Mouse (Mus musculus) ES-Bruce4 (cell line): Measurements from ENCODE around the gene Tep1. TPM values are rescaled to one million over a fixed set of nuclear protein-coding genes. Genes with fewer than 3 reads are reported as not detected.
A peak's percentile ranks its signal among the peaks of the same experiment; 100 is the strongest.
"Not testable (repeated sequence)": the region's sequence is repeated elsewhere in the genome, so short reads cannot be mapped to it uniquely, and the experiment has no call there.

Experiments used
- H3K27ac ChIP-seq: 2 replicates; pipeline ENCODE4 v1.5.1; 2012; ENCODE audit warnings: low read length, inconsistent platforms; ENCODE audit not compliant: insufficient read depth
- H3K27me3 ChIP-seq: 2 replicates; pipeline ENCODE4 v1.6.1; 2012; ENCODE audit warnings: mild to moderate bottlenecking, low read length, inconsistent platforms; ENCODE audit not compliant: control insufficient read depth, poor library complexity, insufficient read depth, severe bottlenecking
- H3K36me3 ChIP-seq: 2 replicates; pipeline ENCODE4 v1.6.1; 2012; ENCODE audit warnings: inconsistent platforms, mild to moderate bottlenecking, low read length, moderate library complexity; ENCODE audit not compliant: control insufficient read depth, poor library complexity, insufficient read depth, severe bottlenecking
- H3K4me1 ChIP-seq: one replicate; pipeline ENCODE4 v1.8.1; 2011; ENCODE audit warnings: low read length; ENCODE audit not compliant: control insufficient read depth, insufficient read depth
- H3K4me3 ChIP-seq: 2 replicates; pipeline ENCODE4 v1.5.1; 2011; ENCODE audit warnings: low read depth, mild to moderate bottlenecking, low read length
- H3K9ac ChIP-seq: 2 replicates; pipeline ENCODE4 v1.6.1; 2012; ENCODE audit warnings: low read depth, mild to moderate bottlenecking, inconsistent platforms; ENCODE audit not compliant: poor library complexity, severe bottlenecking
- H3K9me3 ChIP-seq: replicated peaks from 2 replicates; pipeline ENCODE4 v1.6.1; 2012; ENCODE audit warnings: mild to moderate bottlenecking, low read length, inconsistent platforms; ENCODE audit not compliant: control insufficient read depth, poor library complexity, insufficient read depth, severe bottlenecking
- CTCF ChIP-seq: IDR thresholded peaks from one replicate; pipeline ENCODE4 v1.8.1; 2011; ENCODE audit warnings: low read depth, low read length
- EP300 ChIP-seq: IDR thresholded peaks from 2 replicates; pipeline ENCODE4 v1.6.1; 2011; ENCODE audit warnings: low read depth, low read length; ENCODE audit not compliant: insufficient read depth
- POLR2A ChIP-seq: IDR thresholded peaks from one replicate; pipeline ENCODE4 v1.8.1; 2011; ENCODE audit warnings: low read length; ENCODE audit not compliant: insufficient read depth
- polyA plus RNA-seq: library from polyadenylated mRNA; stranded (reverse); fragments of >200 nt; gene quantifications from 2 replicates; pipeline ENCODE4 v1.2.4, GENCODE M21; 2011; ENCODE audit warnings: low read depth; ENCODE audit not compliant: missing spikeins, insufficient read depth, insufficient read length

The Tep1 gene
- polyA plus RNA-seq, 1 experiment: 12.1 TPM

- Histone ChIP-seq H3K4me3 (peak overlapping the region; percentile 100), H3K27me3 (no peaks in the 10 kb centered on the region), H3K9me3 (no peaks in the 10 kb centered on the region; the same call in 1 of the 2 replicates), H3K27ac (peak overlapping the region; percentile 91), H3K9ac (peak overlapping the region; percentile 69), H3K36me3 (peaks cover 3% of the 10 kb centered on the region; the same call in 1 of the 2 replicates), H3K4me1 (no peaks in the 10 kb centered on the region)
- TF ChIP-seq POLR2A: no peak
- no peak for TF ChIP-seq EP300
- TF ChIP-seq CTCF: no peak
These were observed 414 bp upstream of the Tep1 start for GRCm38 (mm10) chr14:50870805-50871143.

DNA sequence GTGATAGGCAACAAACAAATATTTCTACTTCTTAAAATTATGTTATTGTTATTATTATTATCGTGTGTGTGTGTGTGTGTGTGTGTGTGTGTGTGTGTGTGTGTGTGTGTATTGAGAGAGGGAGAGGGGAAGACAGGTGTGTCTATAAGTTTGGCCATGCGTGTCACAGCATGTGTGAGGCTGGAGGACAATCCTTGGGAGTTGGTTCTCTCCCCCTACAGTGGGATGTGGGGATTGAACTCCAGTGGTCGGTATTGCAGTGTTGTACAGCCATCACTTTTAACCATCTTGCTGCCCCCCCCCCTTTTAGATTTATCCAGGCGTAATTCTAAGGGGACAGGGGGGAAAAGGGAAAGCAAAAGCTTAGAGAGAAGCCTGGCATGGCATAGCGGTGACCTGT lies 1.7 kb downstream of the Tep1 start:
- Histone ChIP-seq H3K36me3 (peaks cover 3% of the 10 kb centered on the region), H3K4me1 (no peaks in the 10 kb centered on the region), H3K9ac (no peak overlapping the region)

DNA sequence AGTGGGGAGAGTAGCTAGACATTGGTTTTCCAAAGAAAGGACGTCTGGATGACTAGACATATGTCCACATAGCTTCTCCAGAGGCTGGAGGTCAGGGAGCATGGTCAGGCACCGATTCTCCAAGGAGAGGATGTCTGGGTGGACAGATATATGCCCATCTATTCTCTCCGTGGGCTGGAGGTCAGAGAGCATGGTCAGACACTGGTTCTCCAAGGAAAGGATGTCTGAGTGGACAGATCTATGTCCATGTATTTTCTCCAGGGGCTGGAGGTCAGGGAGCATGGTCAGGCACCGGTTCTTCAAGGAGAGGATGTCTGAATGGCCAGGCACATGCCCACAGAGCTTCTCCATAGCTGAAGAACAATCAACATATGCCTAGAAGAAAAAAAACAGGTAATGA lies 2.1 kb downstream of the Tep1 start:
- Histone ChIP-seq H3K36me3 (peaks cover 3% of the 10 kb centered on the region), H3K4me3 (no peak overlapping the region), H3K27ac (no peak overlapping the region), H3K4me1 (no peaks in the 10 kb centered on the region), H3K9ac (no peak overlapping the region), H3K9me3 (no peaks in the 10 kb centered on the region; the same call in 1 of the 2 replicates), H3K27me3 (no peaks in the 10 kb centered on the region)
- TF ChIP-seq CTCF: no peak
- TF ChIP-seq EP300: no peak
- no peak for TF ChIP-seq POLR2A

More for the DNA sequence above, 1.7 kb downstream of the Tep1 start:
- Histone ChIP-seq H3K4me3 (no peak overlapping the region), H3K27me3 (no peaks in the 10 kb centered on the region), H3K9me3 (no peaks in the 10 kb centered on the region; the same call in 1 of the 2 replicates), H3K27ac (no peak overlapping the region)
- no peak for TF ChIP-seq CTCF
- no peak for TF ChIP-seq EP300
- no peak for TF ChIP-seq POLR2A

DNA sequence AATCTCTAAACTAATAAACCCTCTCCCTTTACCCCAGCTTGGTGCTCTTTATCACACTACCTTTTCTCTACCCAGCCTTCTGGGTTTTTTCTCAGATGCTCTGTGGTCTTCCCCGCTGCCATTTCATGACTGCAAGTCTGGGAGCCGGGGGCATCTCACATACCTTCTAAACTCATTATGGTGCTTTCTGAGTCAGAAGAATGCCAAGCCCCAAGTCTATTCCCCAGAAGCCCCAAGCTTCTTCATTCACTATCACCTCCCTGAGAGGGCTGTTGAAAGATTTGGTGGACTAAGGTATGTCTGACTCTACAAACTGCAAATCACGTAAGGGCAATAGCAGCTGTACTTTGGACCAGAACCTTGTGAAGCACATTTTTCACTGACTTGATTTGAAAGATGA lies 3.4 kb downstream of the Tep1 start:
- H3K36me3 ChIP-seq: peaks cover 3% of the 10 kb centered on the region
- TF ChIP-seq EP300: no peak
- no peak for TF ChIP-seq POLR2A
- TF ChIP-seq CTCF: no peak
- no peaks in the 10 kb centered on the region for H3K27me3 ChIP-seq
- no peaks in the 10 kb centered on the region for H3K4me1 ChIP-seq
- no peak overlapping the region for H3K27ac ChIP-seq
- peaks cover 4% of the 10 kb centered on the region for H3K9me3 ChIP-seq
- no peak overlapping the region for H3K4me3 ChIP-seq
- no peak overlapping the region for H3K9ac ChIP-seq

GRCm38 (mm10) chr14:50865005-50865404 lies 5.4 kb downstream of the Tep1 start:
- H3K9ac ChIP-seq, H3K9me3 ChIP-seq, H3K4me3 ChIP-seq, H3K27ac ChIP-seq, H3K36me3 ChIP-seq, H3K27me3 ChIP-seq, H3K4me1 ChIP-seq: not testable (repeated sequence)

GRCm38 (mm10) chr14:50862641-50863040 lies 7.7 kb downstream of the Tep1 start:
- H3K4me1 ChIP-seq: no peaks in the 10 kb centered on the region
- no peak overlapping the region for H3K27ac ChIP-seq
- TF ChIP-seq EP300: no peak
- TF ChIP-seq CTCF: no peak
- TF ChIP-seq POLR2A: no peak
- H3K9ac ChIP-seq: no peak overlapping the region
- peaks cover 3% of the 10 kb centered on the region for H3K36me3 ChIP-seq
- H3K9me3 ChIP-seq: peaks cover 7% of the 10 kb centered on the region
- no peak overlapping the region for H3K4me3 ChIP-seq
- no peaks in the 10 kb centered on the region for H3K27me3 ChIP-seq

DNA sequence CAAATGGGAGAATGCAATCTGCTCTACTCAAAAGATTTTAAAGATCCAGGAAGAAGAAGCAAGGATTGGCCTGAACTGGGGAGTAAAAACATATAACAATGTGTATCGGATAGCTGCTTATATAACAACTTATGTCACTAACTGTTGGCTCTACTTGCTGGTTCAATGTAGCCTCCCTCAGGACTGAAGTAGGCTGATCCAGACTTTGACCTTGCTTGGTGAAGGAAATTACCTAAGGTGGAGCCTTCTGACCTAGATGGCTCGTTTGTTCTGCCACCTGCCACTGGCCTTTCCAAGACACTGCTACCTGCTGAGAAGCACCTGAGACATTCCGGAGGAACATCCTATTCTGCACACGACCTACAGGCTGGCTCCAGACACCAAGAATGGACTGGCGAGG lies 14.6 kb downstream of the Tep1 start:
- Histone ChIP-seq H3K27ac (no peak overlapping the region), H3K9ac (no peak overlapping the region), H3K27me3 (no peaks in the 10 kb centered on the region)

More for the DNA sequence above, 14.6 kb downstream of the Tep1 start:
- TF ChIP-seq EP300 (peak; percentile 77; the same call in 1 of the 2 replicates), CTCF (no peak), POLR2A (no peak)
- H3K4me3 ChIP-seq: no peak overlapping the region
- H3K36me3 ChIP-seq: no peaks in the 10 kb centered on the region; the same call in 1 of the 2 replicates
- no peaks in the 10 kb centered on the region for H3K4me1 ChIP-seq
- H3K9me3 ChIP-seq: peaks cover 3% of the 10 kb centered on the region; the same call in 1 of the 2 replicates
